ENCODE assay signal across 16 mouse cellular contexts in the genomic region with DNA sequence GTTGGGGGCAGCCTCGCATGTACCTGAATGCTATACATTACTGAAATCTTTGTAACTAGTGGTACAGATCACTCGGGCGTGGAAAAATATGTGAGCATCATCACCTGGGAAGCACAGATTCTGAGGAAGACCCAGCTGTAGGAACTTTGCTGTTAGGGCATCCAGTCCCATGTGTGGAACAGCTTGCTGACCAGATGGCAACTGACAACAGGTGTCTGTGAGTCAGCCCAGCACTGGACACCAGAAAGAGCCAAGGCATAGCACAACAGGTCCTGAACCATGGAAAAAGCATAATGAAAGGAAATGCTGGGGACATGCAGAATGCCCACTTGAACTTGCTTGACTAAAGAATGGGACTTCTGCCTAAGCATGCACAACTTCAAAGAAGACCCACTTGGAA.
"Had no signal": no experiment of that assay in that cellular context is flagged by ENCODE, and none has a peak within 500 bp of the region (broad histone marks: within the 10 kb centered on the region; RNA-seq: fewer than 3 reads in every experiment).

No protein-coding gene starts in this region.

- H3K4me2 ChIP-seq: limb, embryonic 15.5 days; liver, embryonic 13.5 days; lung, embryonic 15.5 days; midbrain, embryonic 11.5 days; midbrain, embryonic 15.5 days; neural tube, embryonic 13.5 days; stomach, embryonic 15.5 days had no signal

- ATAC-seq: liver, postnatal 0 days; midbrain, embryonic 15.5 days had no signal

- H3K9ac ChIP-seq: limb, embryonic 15.5 days; liver, embryonic 13.5 days; liver, postnatal 0 days; lung, embryonic 15.5 days; midbrain, embryonic 15.5 days; neural tube, embryonic 13.5 days; stomach, embryonic 15.5 days had no signal

- H3K4me1 ChIP-seq: limb, embryonic 15.5 days; liver, embryonic 13.5 days; lung, embryonic 15.5 days; megakaryocyte, embryonic 14.5 days; midbrain, embryonic 15.5 days; neural tube, embryonic 13.5 days; stomach, embryonic 15.5 days had no signal

- H3K27ac ChIP-seq: kidney, postnatal 0 days; limb, embryonic 15.5 days; liver, embryonic 13.5 days; lung, embryonic 15.5 days; macrophage; midbrain, embryonic 15.5 days; neural tube, embryonic 13.5 days; stomach, embryonic 15.5 days had no signal

- H3K27me3 ChIP-seq: liver, embryonic 13.5 days; lung, embryonic 15.5 days; megakaryocyte, embryonic 14.5 days; midbrain, embryonic 15.5 days; neural tube, embryonic 13.5 days; stomach, embryonic 15.5 days had no signal

- H3K4me3 ChIP-seq: limb, embryonic 15.5 days; liver, embryonic 13.5 days; lung, embryonic 15.5 days; megakaryocyte, embryonic 14.5 days; midbrain, embryonic 15.5 days; neural tube, embryonic 13.5 days; stomach, embryonic 15.5 days had no signal

- H3K36me3 ChIP-seq: limb, embryonic 15.5 days; liver, embryonic 13.5 days; lung, embryonic 15.5 days; midbrain, embryonic 15.5 days; neural tube, embryonic 13.5 days; stomach, embryonic 15.5 days had no signal

- DNase-seq: kidney, postnatal 36 days; layer of hippocampus, adult 9-11 months; liver, embryonic 13.5 days; liver, postnatal 0 days; lung, postnatal 14 days; right cerebral cortex, postnatal 14 days; thymus, postnatal 36 days had no signal

- H3K9me3 ChIP-seq: limb, embryonic 15.5 days; liver, embryonic 13.5 days; lung, embryonic 15.5 days; megakaryocyte, embryonic 14.5 days; midbrain, embryonic 15.5 days; neural tube, embryonic 13.5 days; stomach, embryonic 15.5 days had no signal
